Mouse (Mus musculus) small intestine, adult 2 months (tissue): ENCODE results near the gene Treml2.

Experiments used
- CTCF ChIP-seq: fragments of 200-500 bp; IDR thresholded peaks from 2 replicates; pipeline ENCODE4 v1.5.1; 2012; ENCODE audit warnings: low read depth, mild to moderate bottlenecking, control low read depth, inconsistent platforms, low read length, moderate library complexity, mixed read lengths; ENCODE audit not compliant: insufficient replicate concordance, insufficient read length; ENCODE audit errors: extremely low read depth
- POLR2A ChIP-seq: fragments of 200-500 bp; IDR thresholded peaks from 2 replicates; pipeline ENCODE4 v1.6.1; 2012; ENCODE audit warnings: low read depth, mild to moderate bottlenecking, control low read depth, inconsistent platforms, low read length, moderate library complexity

DNA sequence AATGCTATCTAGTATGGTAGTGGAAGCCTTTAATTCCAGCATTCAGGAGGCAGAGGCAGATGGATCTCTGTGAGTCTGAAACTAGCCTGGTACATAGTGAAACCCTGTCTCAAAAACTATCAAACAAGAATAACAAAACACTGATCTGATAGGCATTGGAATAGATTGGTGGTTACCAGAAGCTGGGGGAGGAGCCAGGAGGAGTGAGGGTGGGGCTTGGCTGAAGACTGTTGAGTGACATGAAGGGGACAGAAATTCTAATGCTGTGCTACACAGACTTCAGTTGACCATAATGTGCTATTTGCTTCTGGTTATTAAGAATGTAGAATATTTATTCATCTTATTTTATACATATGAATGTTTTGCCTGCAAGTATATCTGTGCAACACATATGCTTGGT, 31.0 kb upstream of the Treml2 start:
- TF ChIP-seq CTCF (no peak), POLR2A (no peak)
